Mouse (Mus musculus) hindbrain, embryonic 15.5 days (tissue): ENCODE measurements around the gene Isg20l2. TPM values are rescaled to one million over a fixed set of nuclear protein-coding genes. Genes with fewer than 3 reads are reported as not detected.

ENCODE experiments used
- ATAC-seq: fragments of 200-750 bp; cut with Nextera tagmentation; 2 replicates; pipeline ENCODE4 v1.8.0; 2017; ENCODE audit warnings: low read depth, moderate number of reproducible peaks, moderate TSS enrichment; ENCODE audit not compliant: low FRiP score
- H3K27ac ChIP-seq: fragments of 300-500 bp; sonication (generic); replicated peaks from 2 replicates; pipeline ENCODE4 v1.5.1; 2015; ENCODE audit warnings: mild to moderate bottlenecking, inconsistent platforms
- H3K27me3 ChIP-seq: fragments of 300-500 bp; sonication (generic); 2 replicates; pipeline ENCODE4 v1.6.1; 2015; ENCODE audit warnings: control low read depth, inconsistent platforms
- H3K36me3 ChIP-seq: fragments of 300-500 bp; sonication (generic); 2 replicates; pipeline ENCODE4 v1.6.1; 2015; ENCODE audit warnings: control low read depth, inconsistent platforms
- H3K4me1 ChIP-seq: fragments of 300-500 bp; sonication (generic); replicated peaks from 2 replicates; pipeline ENCODE4 v1.6.1; 2015; ENCODE audit warnings: control low read depth, inconsistent platforms
- H3K4me2 ChIP-seq: fragments of 300-500 bp; sonication (generic); 2 replicates; pipeline ENCODE4 v1.6.1; 2015; ENCODE audit warnings: moderate library complexity, mild to moderate bottlenecking, inconsistent platforms
- H3K4me3 ChIP-seq: fragments of 300-500 bp; sonication (generic); 2 replicates; pipeline ENCODE4 v1.5.1; 2015; ENCODE audit warnings: mild to moderate bottlenecking, inconsistent platforms
- H3K9ac ChIP-seq: fragments of 300-500 bp; sonication (generic); 2 replicates; pipeline ENCODE4 v1.6.1; 2015; ENCODE audit warnings: inconsistent platforms
- H3K9me3 ChIP-seq: fragments of 300-500 bp; sonication (generic); 2 replicates; pipeline ENCODE4 v1.6.1; 2016; ENCODE audit warnings: control low read depth, inconsistent platforms
- WGBS: fragments of 180-500 bp; shearing (Covaris S2); methylation state at CpG from one replicate; pipeline ENCODE4 v1.1.7; 2015; 5-methylcytosine and 5-hydroxymethylcytosine counted together
- polyA plus RNA-seq: library from polyadenylated mRNA; unstranded; fragments of >200 nt; fragmentation: Nextera tagmentation; extraction: Ambion mirVana; gene quantifications from 2 replicates; pipeline ENCODE4 v1.2.1, GENCODE M21; 2015

Gene Isg20l2
- polyA plus RNA-seq, 1 experiment from 2014 or later, result 30.7 TPM

- 93% methylated on average over 10 of the region's 10 CpGs for WGBS
These were observed 16.2 kb upstream of the Isg20l2 start for GRCm38 (mm10) chr3:87913891-87914290.

GRCm38 (mm10) chr3:87916990-87917389 is 13.1 kb upstream of the Isg20l2 start:
- H3K9ac ChIP-seq, result no peak overlapping the region
- peaks cover 14% of the 10 kb centered on the region for H3K4me1 ChIP-seq
- H3K27me3 ChIP-seq, result no peaks in the 10 kb centered on the region
- H3K4me3 ChIP-seq, result no peak overlapping the region
- H3K9me3 ChIP-seq, result no peaks in the 10 kb centered on the region
- ATAC-seq, result no peak
- H3K36me3 ChIP-seq, result peaks cover 40% of the 10 kb centered on the region
- no peak overlapping the region for H3K4me2 ChIP-seq
- WGBS, result 84% methylated on average over 1 of the region's 1 CpGs
- H3K27ac ChIP-seq, result no peak overlapping the region

More at GRCm38 (mm10) chr3:87913891-87914290, 16.2 kb upstream of the Isg20l2 start:
- Histone ChIP-seq H3K9me3 (no peaks in the 10 kb centered on the region), H3K4me2 (no peak overlapping the region), H3K4me3 (no peak overlapping the region), H3K36me3 (peaks cover 37% of the 10 kb centered on the region), H3K4me1 (peaks cover 24% of the 10 kb centered on the region), H3K27me3 (no peaks in the 10 kb centered on the region), H3K9ac (no peak overlapping the region), H3K27ac (no peak overlapping the region)
- ATAC-seq, result no peak

- Histone ChIP-seq H3K27ac (peak overlapping the region; percentile 57), H3K4me1 (peaks cover 14% of the 10 kb centered on the region), H3K4me2 (peak overlapping the region; percentile 75), H3K4me3 (no peak overlapping the region), H3K9me3 (no peaks in the 10 kb centered on the region), H3K36me3 (peaks cover 56% of the 10 kb centered on the region), H3K27me3 (no peaks in the 10 kb centered on the region), H3K9ac (no peak overlapping the region)
- 97% methylated on average over 1 of the region's 1 CpGs for WGBS
- no peak for ATAC-seq
These were observed 11.6 kb upstream of the Isg20l2 start for GRCm38 (mm10) chr3:87918551-87918950.

GRCm38 (mm10) chr3:87919336-87920108 is 10.6 kb upstream of the Isg20l2 start, which contains the start of gene Mrpl24:
Gene Mrpl24 (plus strand): TSS chr3:87919506.
- H3K36me3 ChIP-seq, result peaks cover 56% of the 10 kb centered on the region
- peak within 1 kb of the TSS; percentile 75 for H3K4me2 ChIP-seq
- H3K27me3 ChIP-seq, result no peaks in the 10 kb centered on the region
- peak within 1 kb of the TSS; percentile 71 for H3K27ac ChIP-seq
- WGBS, result under 1% methylated on average over 30 of the region's 30 CpGs
- peak within 1 kb of the TSS; percentile 57 for H3K4me3 ChIP-seq
- peak within 1 kb of the TSS; percentile 51 for H3K9ac ChIP-seq
- peaks cover 14% of the 10 kb centered on the region for H3K4me1 ChIP-seq
- peak; percentile 88 for ATAC-seq
- H3K9me3 ChIP-seq, result no peaks in the 10 kb centered on the region

- peak overlapping the region; percentile 75 for H3K4me2 ChIP-seq
- peaks cover 56% of the 10 kb centered on the region for H3K36me3 ChIP-seq
- WGBS, result 69% methylated on average over 9 of the region's 9 CpGs
- H3K4me1 ChIP-seq, result peaks cover 14% of the 10 kb centered on the region
- H3K9me3 ChIP-seq, result no peaks in the 10 kb centered on the region
- no peak for ATAC-seq
- H3K27ac ChIP-seq, result no peak overlapping the region
- peak overlapping the region; percentile 51; the same call in 1 of the 2 replicates for H3K9ac ChIP-seq
- H3K4me3 ChIP-seq, result peak overlapping the region; percentile 57
- H3K27me3 ChIP-seq, result no peaks in the 10 kb centered on the region
These were observed 9.7 kb upstream of the Isg20l2 start for GRCm38 (mm10) chr3:87920270-87920943.

- H3K27ac ChIP-seq, result no peak overlapping the region
- no peak overlapping the region for H3K4me3 ChIP-seq
- WGBS, result 90% methylated on average over 7 of the region's 7 CpGs
- H3K4me1 ChIP-seq, result peaks cover 25% of the 10 kb centered on the region
- ATAC-seq, result no peak
- no peak overlapping the region for H3K9ac ChIP-seq
- no peak overlapping the region for H3K4me2 ChIP-seq
- H3K9me3 ChIP-seq, result no peaks in the 10 kb centered on the region
- H3K36me3 ChIP-seq, result peaks cover 50% of the 10 kb centered on the region
- no peaks in the 10 kb centered on the region for H3K27me3 ChIP-seq
These were observed 5.1 kb upstream of the Isg20l2 start for GRCm38 (mm10) chr3:87924996-87925395.

GRCm38 (mm10) chr3:87927452-87927851 is 2.7 kb upstream of the Isg20l2 start:
- no peaks in the 10 kb centered on the region for H3K27me3 ChIP-seq
- peaks cover 50% of the 10 kb centered on the region for H3K36me3 ChIP-seq
- no peak overlapping the region for H3K9ac ChIP-seq
- no peak overlapping the region for H3K27ac ChIP-seq
- no peak for ATAC-seq
- H3K4me3 ChIP-seq, result no peak overlapping the region
- H3K9me3 ChIP-seq, result no peaks in the 10 kb centered on the region
- peaks cover 31% of the 10 kb centered on the region for H3K4me1 ChIP-seq
- WGBS, result 95% methylated on average over 5 of the region's 5 CpGs
- H3K4me2 ChIP-seq, result no peak overlapping the region

- H3K27me3 ChIP-seq, result no peaks in the 10 kb centered on the region
- no peaks in the 10 kb centered on the region for H3K9me3 ChIP-seq
- 9% methylated on average over 26 of the region's 26 CpGs for WGBS
- H3K27ac ChIP-seq, result peak overlapping the region; percentile 94
- peak overlapping the region; percentile 88 for H3K4me2 ChIP-seq
- peak overlapping the region; percentile 97 for H3K4me3 ChIP-seq
- ATAC-seq, result no peak; the same call in 1 of the 2 replicates
- H3K9ac ChIP-seq, result peak overlapping the region; percentile 97
- H3K36me3 ChIP-seq, result peaks cover 43% of the 10 kb centered on the region
- peaks cover 43% of the 10 kb centered on the region for H3K4me1 ChIP-seq
These were observed 605 bp upstream of the Isg20l2 start for GRCm38 (mm10) chr3:87929341-87930077.

GRCm38 (mm10) chr3:87934026-87934425 is 3.9 kb downstream of the Isg20l2 start:
- Histone ChIP-seq H3K4me1 (peaks cover 53% of the 10 kb centered on the region), H3K27me3 (no peaks in the 10 kb centered on the region), H3K9me3 (no peaks in the 10 kb centered on the region), H3K27ac (no peak overlapping the region), H3K36me3 (peaks cover 32% of the 10 kb centered on the region), H3K4me3 (no peak overlapping the region), H3K9ac (no peak overlapping the region), H3K4me2 (no peak overlapping the region)
- WGBS, result 88% methylated on average over 5 of the region's 5 CpGs
- ATAC-seq, result no peak

- no peak overlapping the region for H3K4me2 ChIP-seq
- peaks cover 37% of the 10 kb centered on the region for H3K36me3 ChIP-seq
- no peak for ATAC-seq
These were observed 4.4 kb downstream of the Isg20l2 start for GRCm38 (mm10) chr3:87934501-87934900.

GRCm38 (mm10) chr3:87935201-87935600 is 5.1 kb downstream of the Isg20l2 start:
- peaks cover 46% of the 10 kb centered on the region for H3K4me1 ChIP-seq

More at GRCm38 (mm10) chr3:87934501-87934900, 4.4 kb downstream of the Isg20l2 start:
- Histone ChIP-seq H3K9ac (no peak overlapping the region), H3K9me3 (no peaks in the 10 kb centered on the region), H3K4me1 (peaks cover 48% of the 10 kb centered on the region), H3K4me3 (no peak overlapping the region), H3K27me3 (no peaks in the 10 kb centered on the region), H3K27ac (no peak overlapping the region)
- WGBS, result 67% methylated on average over 4 of the region's 4 CpGs

More at GRCm38 (mm10) chr3:87935201-87935600, 5.1 kb downstream of the Isg20l2 start:
- no peak for ATAC-seq
- H3K4me3 ChIP-seq, result no peak overlapping the region
- no peaks in the 10 kb centered on the region for H3K27me3 ChIP-seq
- 87% methylated on average over 4 of the region's 4 CpGs for WGBS
- H3K9ac ChIP-seq, result no peak overlapping the region
- no peak overlapping the region for H3K4me2 ChIP-seq
- no peak overlapping the region for H3K27ac ChIP-seq
- no peaks in the 10 kb centered on the region for H3K9me3 ChIP-seq
- peaks cover 44% of the 10 kb centered on the region for H3K36me3 ChIP-seq
